Mouse (Mus musculus) urinary bladder, postnatal 10 days (tissue): ENCODE measurements around the gene Slc17a6.

Source experiments
- DNase-seq: peaks from one replicate; pipeline ENCODE4 v3.0.0; 2022; ENCODE audit warnings: low spot score

Gene Slc17a6

GRCm38 (mm10) chr7:51621694-51622145, at the start of gene Slc17a6:
Slc17a6 (plus strand) TSS chr7:51622006.
- DNase-seq: no peak

DNA sequence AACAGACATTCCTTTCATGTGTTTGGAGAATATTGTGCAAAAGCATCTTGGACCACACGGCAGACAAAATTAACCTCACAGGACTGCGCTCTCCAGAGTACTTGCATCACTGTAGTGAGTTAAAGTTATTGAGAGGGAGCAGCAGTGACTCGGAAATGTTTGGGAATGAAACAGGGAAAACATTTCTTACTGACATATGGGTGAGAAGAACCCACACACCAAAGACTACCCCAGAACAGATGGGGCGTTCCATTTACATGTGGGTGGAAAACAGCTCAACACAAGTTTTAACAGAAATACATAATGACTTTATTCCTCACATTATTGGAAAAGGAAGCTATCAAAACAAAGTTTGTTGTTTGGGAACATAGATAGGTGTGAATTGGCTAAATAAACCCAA, 21.8 kb upstream of the Slc17a6 start:
- no peak for DNase-seq

- DNase-seq: no peak
Observed at GRCm38 (mm10) chr7:51603741-51604140, 18.1 kb upstream of the Slc17a6 start.

DNA sequence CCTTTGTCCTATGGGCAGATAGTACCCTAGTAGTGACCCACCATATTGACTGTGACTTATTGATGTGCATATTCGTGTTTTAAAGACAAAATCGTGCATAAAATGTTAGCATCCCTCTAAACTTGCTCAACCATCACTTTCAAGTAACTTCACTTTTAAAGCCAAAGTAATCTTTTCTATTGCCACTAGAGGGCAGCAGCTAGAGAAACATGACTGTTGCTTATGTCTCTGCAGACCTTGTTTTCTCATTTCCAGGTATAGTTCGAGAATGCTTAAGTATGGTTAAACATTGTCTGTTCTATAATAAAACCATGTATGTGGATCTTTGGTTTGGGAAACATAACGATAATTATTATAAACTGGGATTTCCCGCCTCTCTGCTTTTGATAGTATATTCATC, 7.4 kb upstream of the Slc17a6 start:
- DNase-seq: no peak

DNA sequence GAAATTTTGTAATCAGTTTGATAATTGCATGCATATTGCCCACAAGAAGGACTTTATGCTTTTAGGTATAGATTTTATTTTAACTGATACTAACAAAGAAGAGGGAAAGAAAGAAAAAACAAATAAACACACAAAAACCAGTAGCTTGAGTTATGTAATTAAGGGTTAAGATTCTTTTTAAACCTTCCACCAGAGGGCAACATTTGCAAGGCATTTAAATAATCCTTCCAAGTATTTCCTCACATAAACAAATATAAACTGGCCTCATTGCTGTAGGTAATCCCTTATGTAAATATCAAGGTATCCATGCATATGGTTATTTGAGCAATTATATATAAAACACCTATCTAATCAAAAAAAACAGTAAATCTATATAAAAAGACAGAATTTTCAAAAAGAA, 3.9 kb upstream of the Slc17a6 start:
- DNase-seq: no peak

GRCm38 (mm10) chr7:51618412-51618811, 3.4 kb upstream of the Slc17a6 start:
- DNase-seq: no peak

DNA sequence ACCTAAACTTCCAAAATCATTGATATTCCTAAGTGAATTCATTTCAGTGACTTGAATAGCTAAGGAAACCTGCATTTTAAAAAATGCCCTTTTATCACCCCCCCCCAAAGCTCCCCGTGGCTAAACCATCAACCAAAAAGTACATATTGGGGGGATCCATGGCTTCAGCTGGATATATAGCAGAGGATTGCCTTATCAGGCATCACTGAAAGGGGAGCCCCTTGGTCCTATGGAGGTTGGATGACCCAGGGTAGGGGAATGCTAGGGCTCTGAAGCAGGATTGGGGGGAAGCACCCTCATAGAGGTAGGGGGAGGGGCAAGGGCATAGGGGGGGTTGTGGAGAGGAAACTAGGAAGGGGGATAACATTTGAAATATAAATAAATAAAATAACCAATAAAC, 1.8 kb upstream of the Slc17a6 start:
- DNase-seq: no peak

- no peak for DNase-seq
Observed at GRCm38 (mm10) chr7:51622196-51622595, 390 bp downstream of the Slc17a6 start.

DNA sequence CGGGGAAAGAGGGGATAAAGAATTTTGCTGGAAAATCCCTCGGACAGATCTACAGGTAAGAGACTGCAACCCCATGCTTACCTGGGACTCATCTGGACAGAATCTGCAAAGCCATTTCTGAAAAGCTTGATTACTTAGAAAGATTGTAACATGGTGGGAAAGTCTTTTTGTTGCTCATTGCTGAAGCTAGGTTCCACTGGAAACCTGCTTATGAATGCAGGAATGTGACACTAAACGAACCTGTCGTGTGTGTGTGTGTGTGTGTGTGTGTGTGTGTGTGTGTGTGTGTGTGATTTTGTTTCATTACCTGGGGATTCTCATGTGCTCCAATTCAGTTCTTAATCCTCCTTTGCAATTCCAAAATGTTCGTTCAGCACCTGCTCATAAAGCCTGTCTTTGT, 860 bp downstream of the Slc17a6 start:
- DNase-seq: no peak

DNA sequence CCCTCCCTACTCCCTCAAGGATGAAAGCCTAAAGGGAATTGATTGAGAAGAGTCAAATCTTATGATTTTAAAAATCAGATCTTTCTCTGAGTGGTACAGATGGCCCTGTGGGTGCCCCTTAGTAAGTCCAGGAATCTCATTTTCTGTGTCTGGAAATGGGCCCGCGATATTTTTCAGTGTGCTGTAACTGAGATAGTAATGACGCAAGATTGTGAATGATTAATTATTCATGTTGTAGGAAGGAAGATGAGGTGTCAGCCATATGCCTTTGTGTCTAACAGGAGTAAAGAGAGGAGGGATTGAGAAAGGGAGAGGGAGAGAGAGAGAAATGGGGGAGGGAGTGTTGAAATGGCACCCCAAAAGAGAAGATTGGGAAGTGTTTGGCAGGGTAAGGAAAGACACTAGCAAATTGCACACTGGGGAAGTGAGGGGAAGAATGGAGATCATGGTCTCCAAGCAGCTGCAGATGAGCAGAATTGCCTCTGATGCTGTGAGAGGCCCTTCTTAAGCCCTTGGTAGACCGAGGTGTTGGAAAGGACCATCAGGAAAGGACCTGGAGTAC, 2.6 kb downstream of the Slc17a6 start:
- DNase-seq: no peak

DNA sequence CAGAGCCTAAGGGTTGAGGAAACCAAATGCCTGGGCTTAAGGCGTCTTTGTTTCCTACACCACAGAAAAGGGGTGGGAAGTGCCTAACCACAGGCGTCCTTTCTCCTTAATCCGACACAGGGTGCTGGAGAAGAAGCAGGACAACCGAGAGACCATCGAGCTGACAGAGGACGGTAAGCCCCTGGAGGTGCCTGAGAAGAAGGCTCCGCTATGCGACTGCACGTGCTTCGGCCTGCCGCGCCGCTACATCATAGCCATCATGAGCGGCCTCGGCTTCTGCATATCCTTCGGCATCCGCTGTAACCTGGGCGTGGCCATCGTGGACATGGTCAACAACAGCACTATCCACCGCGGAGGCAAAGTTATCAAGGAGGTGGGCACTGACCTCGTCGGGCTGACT, 3.4 kb downstream of the Slc17a6 start:
- DNase-seq: no peak

DNA sequence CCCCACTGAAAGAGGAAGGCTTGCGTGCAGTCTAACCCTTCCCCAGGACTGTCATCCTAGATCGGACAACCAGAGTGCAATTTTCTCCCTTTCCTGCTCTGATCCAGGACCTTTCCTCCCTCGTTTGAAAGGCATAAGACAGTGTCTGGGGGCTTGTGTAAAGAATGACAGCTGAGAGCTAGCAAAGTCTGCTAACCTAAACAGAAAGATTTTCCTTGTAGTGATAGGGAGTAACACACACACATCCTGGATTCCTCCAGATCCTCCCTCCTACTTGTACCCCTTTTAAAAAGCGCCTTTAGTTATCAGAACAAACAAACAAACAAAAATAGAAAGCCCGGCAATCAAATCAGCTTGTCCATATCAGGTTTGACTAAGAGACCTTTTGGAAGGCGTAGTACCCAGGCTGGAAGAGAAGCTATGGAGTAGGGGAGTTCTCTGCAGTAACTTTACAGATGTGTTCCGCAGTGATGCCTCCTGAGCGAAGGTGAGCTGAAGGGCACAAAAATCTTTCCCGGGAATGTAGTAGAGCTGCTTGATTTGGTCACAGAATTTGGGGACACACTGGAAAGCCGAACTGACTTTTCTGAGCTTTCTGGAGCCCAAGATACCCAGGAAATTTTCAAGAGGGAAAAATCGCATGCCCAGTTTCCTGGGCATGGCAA, 3.9 kb downstream of the Slc17a6 start:
- DNase-seq: no peak

- no peak for DNase-seq
Observed at GRCm38 (mm10) chr7:51626451-51627000, 4.7 kb downstream of the Slc17a6 start.

- no peak for DNase-seq
Observed at GRCm38 (mm10) chr7:51627001-51627631, 5.3 kb downstream of the Slc17a6 start.

DNA sequence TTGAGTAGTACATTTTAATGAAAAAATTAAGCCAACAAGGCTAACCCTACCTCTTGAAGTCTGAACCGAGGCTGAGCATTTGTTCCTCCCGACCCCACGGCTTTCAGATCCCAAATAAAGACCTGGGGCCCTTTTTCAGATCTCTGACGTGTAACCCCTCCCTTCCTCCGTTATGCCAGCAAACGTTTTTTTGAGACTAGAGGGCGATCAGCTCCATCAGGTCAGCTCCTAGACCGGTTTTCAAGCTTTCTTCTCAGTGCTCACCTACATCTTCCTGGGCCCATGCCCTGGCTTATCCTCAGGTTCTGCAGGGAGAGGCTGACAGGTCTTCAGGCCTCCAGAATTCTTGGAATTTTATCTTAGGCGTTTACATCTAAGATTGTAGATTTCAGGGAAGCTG, 5.9 kb downstream of the Slc17a6 start:
- no peak for DNase-seq

DNA sequence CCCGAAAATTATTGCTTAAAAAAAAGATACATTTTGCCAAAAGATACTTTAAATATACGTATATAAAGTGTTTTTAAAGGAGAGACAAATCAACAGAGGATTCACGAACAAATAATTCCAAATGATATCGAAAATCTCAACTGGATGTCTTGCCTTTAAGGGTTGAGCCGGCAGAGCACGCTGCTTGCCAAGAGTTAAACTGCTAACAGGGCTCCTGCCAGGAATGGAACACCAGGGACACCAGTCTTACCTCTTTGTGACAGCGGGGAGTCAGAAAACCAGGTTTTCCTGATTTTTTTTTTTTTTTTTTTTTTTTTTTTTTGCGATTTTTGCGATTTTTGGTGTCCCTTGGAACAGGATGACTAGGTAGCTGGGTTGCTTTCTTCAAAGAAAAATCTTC, 6.5 kb downstream of the Slc17a6 start:
- no peak for DNase-seq

- DNase-seq: no peak
Observed at GRCm38 (mm10) chr7:51629206-51629605, 7.4 kb downstream of the Slc17a6 start.

- no peak for DNase-seq
Observed at GRCm38 (mm10) chr7:51631171-51631570, 9.4 kb downstream of the Slc17a6 start.

- no peak for DNase-seq
Observed at GRCm38 (mm10) chr7:51632543-51633229, 10.9 kb downstream of the Slc17a6 start.

DNA sequence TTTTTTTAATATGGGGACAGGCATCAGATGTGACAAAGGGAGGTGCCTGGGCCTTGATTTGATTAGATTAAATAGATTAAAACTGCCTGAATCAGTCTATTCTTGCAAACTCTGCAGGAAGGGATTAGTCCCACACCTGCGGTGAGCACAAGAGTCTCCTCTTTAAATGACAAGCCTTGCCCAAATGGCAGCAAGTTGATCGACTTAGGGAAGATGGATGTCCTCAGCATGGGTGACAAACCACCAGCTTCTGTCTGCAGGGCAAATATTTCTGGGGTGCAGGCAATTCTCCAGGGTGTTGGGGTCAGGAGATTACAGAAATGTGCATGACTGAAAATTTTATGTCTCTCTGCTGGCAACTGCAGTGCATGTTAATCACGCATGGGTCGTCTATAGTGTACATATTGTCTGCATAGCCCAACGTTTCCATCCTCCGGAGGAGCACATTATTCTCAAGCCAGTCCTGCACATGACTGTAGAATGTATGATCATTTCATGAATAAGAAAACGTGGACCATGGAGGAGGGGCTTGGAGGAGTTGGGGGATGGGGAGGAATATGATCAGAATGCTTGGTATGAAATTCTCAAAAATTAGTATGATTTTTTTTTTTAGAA, 11.5 kb downstream of the Slc17a6 start:
- no peak for DNase-seq

GRCm38 (mm10) chr7:51657152-51657551, 35.3 kb downstream of the Slc17a6 start:
- DNase-seq: no peak

DNA sequence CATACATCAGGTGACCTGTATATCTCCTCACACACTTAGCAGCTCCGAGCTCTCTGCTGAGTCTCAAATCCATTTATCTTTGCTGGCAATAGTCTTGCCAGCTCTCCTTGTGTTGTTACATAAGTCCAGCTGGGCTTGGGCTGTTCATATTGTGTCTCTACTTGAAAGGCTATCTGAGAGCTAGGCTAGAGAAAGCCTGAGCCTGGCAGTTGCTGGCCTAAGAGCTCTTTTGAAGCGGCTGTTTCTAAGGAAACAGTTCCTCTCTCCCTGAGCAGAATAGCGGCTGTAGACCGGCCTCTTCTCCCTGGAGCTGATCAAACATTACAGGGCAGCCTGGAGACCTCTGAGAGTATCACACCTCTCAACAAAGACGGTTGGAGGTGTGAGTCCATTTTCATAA, 40.6 kb downstream of the Slc17a6 start:
- DNase-seq: no peak
